Mouse (Mus musculus) bone marrow macrophage, adult 2 months (primary cell): ENCODE data around the gene Tm4sf19.

ENCODE experiments used
- CTCF ChIP-seq: IDR thresholded peaks from 2 replicates; pipeline ENCODE4 v1.5.1; 2012; ENCODE audit warnings: low read depth, mild to moderate bottlenecking, low read length, moderate library complexity
- POLR2A ChIP-seq: IDR thresholded peaks from 2 replicates; pipeline ENCODE4 v1.6.1; 2012; ENCODE audit warnings: mild to moderate bottlenecking, low read depth, low read length, borderline replicate concordance

GRCm38 (mm10) chr16:32431926-32432325 lies 31.6 kb downstream of the Tm4sf19 start:
- TF ChIP-seq POLR2A (no peak), CTCF (no peak)
